Mouse (Mus musculus): ENCODE results near the gene Qtrt1.

DNA sequence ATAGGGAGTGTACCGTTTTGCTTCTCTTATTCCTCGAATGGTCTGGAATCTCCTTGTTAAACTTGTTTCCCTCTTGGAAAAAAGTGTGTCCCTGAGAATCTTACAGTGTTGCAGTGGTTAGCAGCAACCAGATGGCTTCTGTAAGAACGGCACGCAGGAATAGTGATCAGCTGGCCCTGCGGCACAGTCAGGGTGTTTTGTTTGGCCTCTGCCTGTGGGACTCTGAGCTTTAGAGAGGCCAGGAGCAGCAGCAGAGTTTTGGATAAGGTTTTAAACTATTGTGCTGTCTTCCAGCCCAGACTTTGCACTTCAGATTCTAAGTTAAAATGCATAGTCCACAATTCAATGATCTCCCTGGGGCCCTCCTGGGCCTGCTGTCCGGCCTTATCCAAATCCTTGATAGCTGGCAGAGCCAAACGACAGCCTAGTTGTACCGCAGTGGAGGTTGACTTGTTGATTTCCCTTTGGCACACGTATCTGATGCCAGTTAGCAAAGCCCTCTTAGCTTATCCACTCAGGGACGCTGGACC lies 18.9 kb upstream of the Qtrt1 start:
- TF ChIP-seq CTCF (IDR thresholded peaks at IDR 0.05; ENCODE audit: low read depth) (no peak), EP300 (optimal IDR thresholded peaks at IDR 0.05) (no peak)

All from stomach, postnatal 0 days (tissue).